Mouse (Mus musculus): ENCODE data around the gene Gm28048.

Gene Gm28048

GRCm38 (mm10) chr11:22950131-22950530, 31.8 kb downstream of the Gm28048 start:
- no peak for DNase-seq (ENCODE audit: extremely low read depth, low read depth)

- DNase-seq (ENCODE audit: extremely low read depth, low read depth), result no peak
Measured at GRCm38 (mm10) chr11:22949101-22949500, 32.8 kb downstream of the Gm28048 start.

- DNase-seq (ENCODE audit: extremely low read depth, low read depth), result no peak
Measured at GRCm38 (mm10) chr11:22938983-22939382, 42.9 kb downstream of the Gm28048 start.

- DNase-seq (ENCODE audit: extremely low read depth, low read depth), result no peak
Measured at GRCm38 (mm10) chr11:22937716-22938316, 44.1 kb downstream of the Gm28048 start.

- DNase-seq (ENCODE audit: extremely low read depth, low read depth), result no peak
Measured at GRCm38 (mm10) chr11:22936446-22937125, 45.3 kb downstream of the Gm28048 start.

- DNase-seq (ENCODE audit: extremely low read depth, low read depth), result no peak
Measured at GRCm38 (mm10) chr11:22932167-22932566, 49.7 kb downstream of the Gm28048 start.

- no peak for DNase-seq (ENCODE audit: extremely low read depth, low read depth)
Measured at GRCm38 (mm10) chr11:22931320-22931905, 50.5 kb downstream of the Gm28048 start.

GRCm38 (mm10) chr11:22930129-22930528, 51.8 kb downstream of the Gm28048 start:
- DNase-seq (ENCODE audit: extremely low read depth, low read depth), result peak; percentile 78

- no peak for DNase-seq (ENCODE audit: extremely low read depth, low read depth)
Measured at GRCm38 (mm10) chr11:22928586-22929169, 53.2 kb downstream of the Gm28048 start.

- no peak for DNase-seq (ENCODE audit: extremely low read depth, low read depth)
Measured at GRCm38 (mm10) chr11:22923606-22924005, 58.3 kb downstream of the Gm28048 start.

GRCm38 (mm10) chr11:22922546-22922945, 59.3 kb downstream of the Gm28048 start:
- DNase-seq (ENCODE audit: extremely low read depth, low read depth), result no peak

- no peak for DNase-seq (ENCODE audit: extremely low read depth, low read depth)
Measured at GRCm38 (mm10) chr11:22919336-22919735, 62.6 kb downstream of the Gm28048 start.

GRCm38 (mm10) chr11:22917786-22918185, 64.1 kb downstream of the Gm28048 start:
- DNase-seq (ENCODE audit: extremely low read depth, low read depth), result no peak

GRCm38 (mm10) chr11:22913744-22914143, 68.1 kb downstream of the Gm28048 start:
- DNase-seq (ENCODE audit: extremely low read depth, low read depth), result no peak

- no peak for DNase-seq (ENCODE audit: extremely low read depth, low read depth)
Measured at GRCm38 (mm10) chr11:22911831-22912230, 70.1 kb downstream of the Gm28048 start.

GRCm38 (mm10) chr11:22906453-22906865, 75.4 kb downstream of the Gm28048 start:
- no peak for DNase-seq (ENCODE audit: extremely low read depth, low read depth)

GRCm38 (mm10) chr11:22902923-22903322, 79.0 kb downstream of the Gm28048 start:
- no peak for DNase-seq (ENCODE audit: extremely low read depth, low read depth)

GRCm38 (mm10) chr11:22900041-22900440, 81.8 kb downstream of the Gm28048 start:
- no peak for DNase-seq (ENCODE audit: extremely low read depth, low read depth)

- DNase-seq (ENCODE audit: extremely low read depth, low read depth), result no peak
Measured at GRCm38 (mm10) chr11:22897642-22898041, 84.2 kb downstream of the Gm28048 start.

GRCm38 (mm10) chr11:22897127-22897526, 84.8 kb downstream of the Gm28048 start:
- DNase-seq (ENCODE audit: extremely low read depth, low read depth), result no peak

GRCm38 (mm10) chr11:22893075-22893474, 88.8 kb downstream of the Gm28048 start:
- DNase-seq (ENCODE audit: extremely low read depth, low read depth), result no peak

- DNase-seq (ENCODE audit: extremely low read depth, low read depth), result no peak
Measured at GRCm38 (mm10) chr11:22892466-22892865, 89.4 kb downstream of the Gm28048 start.

Measured in MEL-GATA-1-ER (cell line).